Mouse (Mus musculus): ENCODE measurements around the gene Cdk10.
"Not testable (repeated sequence)": the region's sequence is repeated elsewhere in the genome, so short reads cannot be mapped to it uniquely, and the experiment has no call there.

Gene Cdk10

DNA sequence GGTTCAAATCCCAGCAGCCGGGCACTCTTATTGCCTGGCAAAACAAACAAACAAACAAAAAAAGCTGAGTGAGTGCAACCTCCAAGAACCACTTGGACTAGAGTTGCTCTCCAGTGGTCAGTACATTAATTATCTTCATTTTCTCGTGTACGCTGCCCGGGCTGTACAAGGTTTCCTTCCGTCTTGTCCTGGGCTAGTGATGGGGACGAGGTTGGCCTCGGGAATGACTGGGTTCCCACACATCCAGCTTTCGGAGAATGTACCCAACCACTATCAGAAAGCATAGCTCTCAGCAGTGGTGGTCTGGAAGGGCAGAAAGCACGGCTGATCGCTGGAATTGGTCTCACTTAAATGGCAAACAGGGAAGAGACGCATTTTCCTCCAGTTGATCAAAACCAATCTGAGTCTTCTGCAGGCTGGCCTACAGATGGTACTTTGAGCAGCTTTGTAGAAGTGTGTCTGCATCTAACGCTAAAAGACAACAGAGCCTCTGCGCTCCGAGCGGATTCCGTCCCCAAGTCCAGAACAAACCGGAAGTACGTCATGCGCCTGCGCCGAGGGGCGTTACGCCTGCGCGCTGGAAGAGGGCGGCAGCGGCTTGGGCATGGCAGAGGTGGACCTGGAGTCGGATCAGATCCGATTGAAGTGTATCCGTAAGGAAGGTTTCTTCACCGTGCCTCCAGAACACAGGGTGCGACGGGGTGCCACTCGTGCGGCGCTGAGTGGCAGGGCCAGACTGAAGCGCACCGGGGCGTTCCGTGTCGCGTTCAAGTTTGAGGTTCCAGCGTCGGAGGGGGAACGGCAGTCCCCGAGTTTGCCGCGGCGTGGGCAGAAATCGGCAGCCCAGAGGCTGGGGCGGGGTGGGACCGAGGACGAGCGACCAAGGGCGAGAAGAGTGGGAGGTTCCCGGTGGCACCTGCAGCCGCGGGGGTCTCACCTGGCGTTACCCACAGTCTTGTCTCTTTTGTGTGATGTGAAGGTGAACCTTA is at the start of gene Cdk10:
Gene Cdk10, plus strand, starts transcription at position 565 of the 989 bp plus-strand sequence.
- peak; percentile 89 to 90 for DNase-seq (ENCODE audit: low spot score in 2 of 2)

DNA sequence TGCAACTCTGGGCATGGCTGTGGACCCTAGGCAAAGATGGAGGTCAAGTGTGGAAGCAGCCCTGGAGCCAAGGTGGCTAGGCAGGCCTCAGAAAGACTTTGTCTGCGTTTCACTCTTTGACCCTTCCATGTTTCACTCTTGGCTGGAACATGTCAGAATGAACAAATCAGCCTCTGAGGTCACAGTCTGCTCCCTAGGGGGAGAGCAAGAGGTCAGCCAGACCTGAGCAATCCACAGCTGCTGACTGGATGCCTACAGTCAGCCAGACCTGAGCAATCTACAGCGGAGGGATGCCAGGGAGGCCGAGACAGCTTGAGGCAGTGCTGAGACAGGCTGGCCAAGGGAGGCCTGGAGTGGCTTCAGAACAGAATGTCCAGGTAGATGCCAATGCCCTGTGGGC is 43.3 kb upstream of the Cdk10 start:
- DNase-seq (ENCODE audit: low spot score in 2 of 2): no peak

DNA sequence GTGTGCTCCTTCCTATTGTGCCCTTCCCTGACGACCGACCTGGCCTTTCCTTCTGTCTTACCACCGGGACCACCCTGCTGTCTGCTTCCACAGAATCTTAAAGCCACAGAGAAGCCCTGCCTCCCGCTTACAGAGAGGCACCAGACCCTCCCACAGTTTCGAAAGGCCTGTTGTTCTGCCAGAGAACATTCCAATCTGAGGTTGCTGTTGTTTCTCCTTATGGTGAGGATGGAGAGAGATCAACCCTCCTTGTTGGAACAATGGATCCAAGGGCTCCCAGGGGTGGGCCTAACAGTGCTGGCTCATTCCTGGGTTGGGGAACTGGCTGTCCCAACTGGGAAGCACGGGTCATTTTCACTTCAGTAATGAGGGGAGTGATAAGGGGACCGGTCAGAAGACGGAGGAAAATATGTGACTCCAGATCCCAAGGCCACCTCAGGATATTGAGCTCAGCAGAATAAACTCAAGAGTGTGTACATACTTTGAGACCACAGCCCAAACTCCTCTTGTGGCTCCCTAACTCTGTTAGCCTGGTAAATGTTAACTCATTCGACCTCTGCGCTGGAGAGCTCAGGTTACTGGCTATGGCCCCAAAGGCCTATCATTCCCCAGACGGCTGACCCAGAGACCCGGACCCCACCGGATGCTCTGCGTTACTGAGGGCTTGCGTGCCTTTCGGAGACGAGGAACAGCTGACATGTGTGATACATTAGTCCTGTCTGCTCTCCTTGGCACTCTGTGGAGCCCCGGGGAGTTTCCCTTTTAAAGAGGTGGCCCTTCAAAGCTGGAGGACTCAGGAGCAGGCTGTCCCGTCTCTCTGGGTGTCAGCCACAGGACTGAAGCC is 38.9 kb upstream of the Cdk10 start, which contains the start of gene Dpep1:
Gene Dpep1, plus strand, starts transcription at position 677 of the 844 bp plus-strand sequence.
- DNase-seq (ENCODE audit: low spot score in 2 of 2): no peak

DNA sequence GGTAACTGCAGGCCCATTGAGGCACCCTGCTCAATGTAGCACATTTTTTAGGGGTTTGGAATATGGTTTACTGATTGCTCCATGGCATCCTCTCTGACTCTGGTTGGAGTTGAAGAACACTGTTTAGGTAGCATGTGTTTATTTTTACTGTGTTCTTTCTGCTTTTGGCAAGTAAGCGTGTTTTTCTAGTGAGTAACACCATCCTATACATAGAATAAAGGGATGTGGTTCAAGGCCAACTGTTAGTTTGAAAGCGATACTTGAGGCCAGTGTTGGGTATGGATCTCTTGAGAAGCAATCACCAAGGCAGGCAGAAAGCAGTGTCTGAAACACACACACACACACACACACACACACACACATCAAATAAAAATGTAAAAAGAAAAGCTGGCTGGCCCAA is 36.6 kb upstream of the Cdk10 start:
- no peak for DNase-seq (ENCODE audit: low spot score in 2 of 2)

DNA sequence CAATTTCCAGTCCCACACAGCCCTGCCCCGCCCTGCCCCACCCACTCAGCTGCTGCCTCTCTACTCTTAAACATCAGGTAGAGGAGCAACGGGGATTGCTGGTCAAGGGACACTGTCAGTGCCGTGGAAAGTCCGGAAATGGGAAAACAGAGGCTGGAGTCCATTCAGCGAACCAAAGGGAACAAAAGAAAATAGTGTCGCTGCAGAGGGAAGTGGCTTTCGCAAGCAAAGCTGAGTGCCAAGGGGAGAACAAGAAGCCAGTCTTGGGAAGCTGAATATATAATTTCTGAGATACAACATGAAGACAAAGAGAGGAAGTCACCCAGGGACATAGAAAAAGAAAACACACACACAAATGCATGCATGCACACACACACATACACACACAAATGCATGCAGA is 35.8 kb upstream of the Cdk10 start:
- no peak for DNase-seq (ENCODE audit: low spot score in 2 of 2)

DNA sequence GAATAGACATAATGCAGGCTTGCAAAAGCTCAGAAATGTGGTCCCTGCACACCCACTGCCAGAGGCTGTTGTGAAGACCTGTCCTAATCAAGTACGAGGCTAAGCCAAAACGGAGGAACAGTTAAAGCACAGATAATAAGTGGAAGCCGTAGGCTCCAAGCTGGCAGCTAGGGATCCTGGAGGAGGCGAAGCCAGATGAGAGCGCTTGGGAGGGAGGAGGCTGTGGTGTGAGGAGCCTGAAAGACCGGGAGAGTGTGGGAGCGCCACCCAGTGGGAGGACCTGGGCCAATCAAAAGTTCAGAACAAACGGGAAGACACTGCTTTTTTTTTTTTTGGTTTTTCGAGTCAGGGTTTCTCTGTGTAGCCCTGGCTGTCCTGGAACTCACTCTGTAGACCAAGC is 34.0 kb upstream of the Cdk10 start:
- peak; percentile 56 to 76 for DNase-seq (ENCODE audit: low spot score in 2 of 2)

DNA sequence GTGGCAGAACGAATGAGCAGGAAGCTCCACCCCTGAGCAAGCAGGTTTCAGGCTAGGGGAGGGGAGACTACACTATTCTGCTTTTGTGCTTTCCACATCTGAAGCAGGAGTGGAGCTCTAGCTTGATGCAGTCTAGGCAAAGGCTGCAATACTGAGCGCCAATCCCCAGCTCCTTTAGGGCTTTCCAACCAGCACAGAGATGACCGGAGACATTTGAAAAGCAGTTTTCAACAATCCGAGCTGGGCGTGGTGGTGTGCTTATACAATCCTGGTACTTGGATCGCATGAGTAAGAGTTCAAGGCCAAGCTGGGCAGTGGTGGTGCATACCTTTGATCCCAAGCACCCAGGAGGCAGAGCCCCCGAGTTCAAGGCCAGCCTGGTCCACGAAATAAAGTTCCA is 32.7 kb upstream of the Cdk10 start:
- no peak for DNase-seq (ENCODE audit: low spot score in 2 of 2)

DNA sequence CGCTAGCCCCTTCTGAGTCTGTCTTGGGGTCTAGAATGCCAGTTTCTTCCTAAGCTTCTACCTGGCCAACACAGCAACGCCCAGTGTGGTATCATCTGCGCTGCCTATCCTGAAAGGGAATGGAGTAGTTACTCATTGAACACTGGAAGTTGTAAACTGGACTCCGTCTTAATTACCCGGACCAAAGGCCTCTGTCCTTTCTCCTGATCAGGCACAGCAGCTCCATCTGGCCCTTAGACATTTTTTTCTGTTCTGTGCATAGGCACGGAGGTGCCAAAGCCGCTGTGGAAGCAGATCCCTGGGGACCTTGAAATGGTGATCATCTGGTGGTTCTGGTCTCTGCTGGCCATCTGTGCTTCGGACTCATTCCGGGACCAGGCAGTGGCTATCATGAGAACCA is 30.9 kb upstream of the Cdk10 start:
- DNase-seq (ENCODE audit: low spot score in 2 of 2): no peak

DNA sequence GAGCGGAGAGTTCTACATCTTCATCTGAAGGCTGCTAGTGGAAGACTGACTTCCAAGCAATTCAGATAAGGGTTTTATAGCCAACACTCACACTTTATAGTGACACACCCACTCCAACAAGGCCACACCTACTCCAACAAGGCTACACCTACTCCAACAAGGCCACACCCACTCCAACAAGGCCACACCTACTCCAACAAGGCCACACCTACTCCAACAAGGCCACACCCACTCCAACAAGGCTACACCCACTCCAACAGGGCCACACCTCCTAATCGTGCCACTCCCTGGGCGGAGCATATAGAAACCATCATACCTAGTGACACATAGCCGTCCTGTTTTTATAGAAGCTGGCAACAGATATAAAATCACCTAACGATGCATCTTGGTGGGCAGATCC is 27.6 kb upstream of the Cdk10 start:
- not testable (repeated sequence) for DNase-seq (ENCODE audit: low spot score in 2 of 2)

DNA sequence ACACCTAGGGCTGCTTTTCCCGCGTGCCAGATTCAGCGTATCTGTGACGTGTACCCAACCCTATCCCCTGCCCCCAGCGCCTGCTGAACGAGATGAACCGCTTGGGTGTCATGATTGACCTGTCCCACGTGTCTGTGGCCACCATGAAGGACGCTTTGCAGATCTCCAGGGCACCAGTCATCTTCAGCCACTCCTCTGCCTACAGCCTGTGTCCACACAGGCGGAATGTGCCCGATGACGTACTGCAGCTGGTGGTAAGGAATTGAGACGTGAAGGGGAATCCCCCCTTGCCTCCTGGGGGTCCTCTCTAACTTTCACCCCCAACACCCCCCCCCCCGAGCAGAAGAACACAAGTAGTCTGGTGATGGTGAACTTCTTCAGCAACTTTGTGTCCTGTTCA is 24.8 kb upstream of the Cdk10 start:
- DNase-seq (ENCODE audit: low spot score in 2 of 2): no peak

DNA sequence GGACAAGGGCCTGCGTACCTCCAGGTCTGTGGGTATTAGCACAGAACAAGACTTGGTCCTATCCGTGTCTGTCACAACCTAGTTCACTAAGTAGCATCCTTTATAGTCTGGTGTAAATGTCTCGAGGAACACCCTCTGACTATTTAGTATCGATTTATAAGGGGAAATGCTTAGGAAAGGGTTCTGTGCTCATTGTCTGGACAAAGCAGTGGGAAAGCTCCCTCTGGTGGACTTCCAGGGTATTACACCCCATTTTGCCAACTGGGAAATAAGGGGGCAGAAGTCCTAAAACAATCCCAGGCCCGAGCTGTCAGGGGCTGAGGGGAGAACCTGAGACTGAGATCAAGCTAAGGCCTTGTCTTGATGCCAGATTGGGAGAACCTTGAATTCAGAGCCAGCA is 22.4 kb upstream of the Cdk10 start:
- peak; percentile 53 to 60 for DNase-seq (ENCODE audit: low spot score in 2 of 2)

DNA sequence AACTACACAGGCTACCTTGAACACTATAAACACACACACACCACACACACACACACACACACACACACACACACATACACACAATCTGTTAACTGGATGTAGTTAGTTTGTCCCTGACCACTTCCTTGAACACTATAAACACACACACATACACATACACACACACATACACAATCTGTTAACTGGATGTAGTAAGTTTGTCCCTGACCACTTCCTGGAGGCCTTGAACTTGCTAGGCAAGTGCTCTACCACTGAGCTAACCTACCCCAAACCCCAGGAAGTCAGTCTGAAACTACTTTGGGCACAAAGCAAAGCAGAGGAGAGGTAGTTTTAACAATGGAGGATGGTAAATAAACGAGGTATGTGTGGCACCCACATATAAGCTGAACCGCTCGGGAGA is 21.1 kb upstream of the Cdk10 start:
- DNase-seq (ENCODE audit: low spot score in 2 of 2): no peak

DNA sequence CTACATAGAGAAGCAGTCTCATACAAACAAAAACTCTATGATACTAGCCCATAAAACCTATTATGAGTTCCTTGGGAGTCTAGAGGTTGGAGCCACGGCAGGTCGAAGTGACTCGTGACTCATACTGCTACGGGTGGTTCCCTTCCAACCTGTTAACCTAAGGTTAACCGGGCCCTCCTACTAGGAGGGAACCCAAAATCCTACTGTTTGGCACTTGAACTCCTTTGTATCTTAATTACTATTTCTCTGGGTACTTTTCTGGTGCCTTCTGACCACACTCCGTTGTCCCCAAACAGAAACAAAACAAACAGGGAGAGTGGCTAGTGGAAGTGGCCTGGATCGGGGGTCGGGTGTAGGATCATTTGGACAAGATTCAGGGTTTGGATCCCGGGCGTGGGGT is 12.8 kb upstream of the Cdk10 start:
- DNase-seq (ENCODE audit: low spot score in 2 of 2): no peak

DNA sequence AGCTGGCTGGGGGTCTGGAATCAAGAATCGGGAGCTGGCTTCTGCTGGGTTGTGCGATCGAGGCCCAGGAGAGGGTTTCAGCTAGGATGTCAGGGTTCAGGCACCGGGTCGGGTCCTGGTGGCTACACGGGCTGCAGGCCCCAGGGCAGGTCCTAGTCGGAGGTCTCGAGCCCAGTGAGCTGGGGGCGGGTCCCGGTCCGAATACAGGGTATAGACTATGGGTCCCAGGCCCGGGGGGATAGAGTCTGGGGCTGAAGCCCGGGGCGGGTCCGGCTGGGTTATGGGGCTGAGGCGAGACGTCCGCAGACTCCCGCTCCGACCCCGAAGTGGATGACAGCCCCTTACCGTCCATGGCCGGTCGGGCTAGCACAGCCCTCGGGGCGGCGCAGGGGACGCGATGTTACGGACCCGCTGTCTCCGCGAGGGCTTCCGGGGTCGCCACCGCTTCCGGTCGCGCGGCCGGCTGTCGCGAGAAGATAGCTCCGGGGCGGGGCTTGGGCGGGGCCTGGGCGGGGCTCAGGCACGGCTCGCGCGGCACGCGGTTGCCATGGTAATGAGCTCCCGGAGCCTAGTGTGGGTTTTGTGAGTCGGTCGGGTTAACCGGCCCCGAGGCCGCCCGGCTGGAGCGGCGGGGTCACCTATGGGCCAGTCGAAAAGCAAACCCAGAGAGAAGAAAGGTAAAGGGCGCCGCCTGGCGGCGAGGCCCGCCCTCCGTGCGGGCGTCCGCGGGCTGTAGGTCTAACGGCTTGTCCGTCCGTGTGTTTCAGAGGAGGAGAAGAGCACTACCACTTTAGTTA is 12.1 kb upstream of the Cdk10 start, which contains the start of the genes Chmp1a and Spata33:
Gene Chmp1a, minus strand, starts transcription at position 443 of the 797 bp plus-strand sequence.
Gene Spata33, plus strand, starts transcription at position 512 of the 797 bp plus-strand sequence.
- peak; percentile 72 for DNase-seq (ENCODE audit: low spot score in 2 of 2)

DNA sequence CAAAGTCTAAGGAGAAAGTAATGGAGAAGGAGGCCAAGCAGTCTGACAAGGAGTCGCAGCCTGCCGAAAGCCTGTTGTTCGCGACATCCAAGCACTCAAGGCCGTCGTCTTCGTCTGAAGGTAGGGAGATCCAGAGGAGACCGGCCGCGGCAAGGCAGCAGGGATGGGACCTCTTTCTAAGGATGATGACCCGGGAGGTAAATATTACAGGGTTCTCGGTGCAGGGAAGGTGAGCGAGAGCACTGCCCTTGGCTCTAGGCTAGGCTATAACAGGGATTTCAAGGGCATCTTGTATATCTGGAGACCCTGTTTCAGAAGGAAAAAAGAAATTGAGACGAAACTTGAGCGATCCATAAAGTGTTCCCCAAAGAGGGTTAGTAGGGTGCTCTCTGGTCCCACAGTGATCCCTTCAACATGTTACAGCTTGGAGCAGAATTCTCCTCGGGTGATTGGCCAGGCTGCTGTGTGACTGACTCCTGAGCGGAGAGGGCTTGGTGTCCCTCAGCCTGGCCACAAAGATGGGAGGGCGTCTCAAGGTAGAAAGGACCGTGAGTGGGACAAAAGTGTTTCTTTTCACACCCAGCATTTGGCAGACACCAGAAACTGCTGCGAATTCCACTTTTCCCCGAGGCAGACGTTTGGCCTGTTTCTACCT is 11.4 kb upstream of the Cdk10 start:
- DNase-seq (ENCODE audit: low spot score in 2 of 2): no peak

DNA sequence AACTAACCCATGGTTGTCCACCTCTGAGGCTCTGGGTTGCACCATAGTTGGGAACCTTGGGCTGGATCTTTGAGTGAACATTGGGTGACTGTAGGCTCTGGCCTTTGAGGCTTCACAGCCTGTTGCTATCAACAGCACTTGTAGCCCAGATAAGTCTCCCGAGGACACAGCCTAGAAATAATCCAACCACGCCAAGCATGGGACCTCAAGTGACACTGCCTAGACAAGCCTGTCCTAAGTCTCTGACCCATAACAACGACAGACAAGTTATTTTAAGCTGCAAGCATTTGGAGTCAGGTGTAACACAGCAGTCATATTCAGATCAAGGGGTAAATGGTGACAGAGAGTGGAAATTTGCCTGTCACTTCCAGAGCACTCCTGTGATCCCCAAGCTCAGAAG is 9.2 kb upstream of the Cdk10 start:
- no peak for DNase-seq (ENCODE audit: low spot score in 2 of 2)

DNA sequence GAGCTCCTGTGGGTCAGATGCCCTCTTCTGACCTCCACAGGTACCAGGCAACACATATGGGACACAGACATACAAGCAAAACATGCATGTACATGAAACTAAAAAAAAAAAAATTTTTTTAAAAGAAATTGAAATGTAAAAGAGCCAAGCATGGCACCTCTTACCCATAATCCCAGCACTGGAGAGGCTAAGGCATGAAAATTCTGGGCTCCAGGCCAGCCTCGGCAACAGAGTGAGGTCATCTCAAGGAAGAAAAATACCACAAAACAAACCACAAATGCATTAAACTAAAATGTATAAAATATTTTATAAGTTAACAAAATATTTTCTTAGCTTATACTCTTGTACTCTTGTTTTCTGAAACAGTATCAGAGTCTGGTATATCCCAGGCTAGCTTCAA is 3.7 kb upstream of the Cdk10 start:
- no peak for DNase-seq (ENCODE audit: low spot score in 2 of 2)

DNA sequence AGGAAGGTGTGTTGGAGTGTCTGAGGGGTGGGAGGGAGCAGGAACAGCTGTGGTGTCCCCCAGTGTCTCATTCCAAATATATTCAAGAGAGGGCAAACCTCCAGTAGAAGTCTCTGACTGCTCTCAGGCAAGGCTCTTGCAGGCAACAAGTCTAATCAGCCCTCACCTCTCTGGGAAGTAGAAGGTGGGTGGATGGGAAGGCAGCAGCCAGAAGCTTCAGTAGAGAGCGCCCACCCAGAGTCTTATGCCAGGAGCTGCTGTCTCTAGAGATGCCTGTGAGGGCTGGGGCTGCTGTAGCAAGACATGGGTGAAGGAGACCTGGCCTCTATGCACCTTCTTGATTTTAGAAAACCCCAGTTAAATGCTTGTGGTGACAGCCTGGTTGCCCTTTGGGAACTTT is 3.8 kb downstream of the Cdk10 start:
- no peak for DNase-seq (ENCODE audit: low spot score in 2 of 2)

DNA sequence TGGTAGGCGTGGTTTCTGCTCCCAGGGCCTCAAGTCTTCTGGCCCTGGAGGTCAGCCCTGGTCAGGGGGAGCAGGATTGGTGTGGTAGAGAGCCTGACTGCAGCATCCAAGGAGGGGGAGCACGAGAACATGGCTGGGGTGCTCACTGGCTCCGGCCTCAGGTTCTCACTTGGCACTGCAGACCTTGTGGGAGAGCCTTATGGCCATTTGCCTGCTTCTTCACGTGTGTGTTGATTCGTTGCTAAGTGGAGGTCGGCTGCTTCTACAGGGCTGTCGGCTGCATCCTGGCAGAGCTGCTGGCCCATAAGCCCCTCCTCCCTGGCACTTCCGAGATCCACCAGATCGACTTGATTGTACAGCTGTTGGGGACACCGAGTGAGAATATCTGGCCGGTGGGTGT is 5.7 kb downstream of the Cdk10 start:
- not testable (repeated sequence) for DNase-seq (ENCODE audit: low spot score in 2 of 2)

DNA sequence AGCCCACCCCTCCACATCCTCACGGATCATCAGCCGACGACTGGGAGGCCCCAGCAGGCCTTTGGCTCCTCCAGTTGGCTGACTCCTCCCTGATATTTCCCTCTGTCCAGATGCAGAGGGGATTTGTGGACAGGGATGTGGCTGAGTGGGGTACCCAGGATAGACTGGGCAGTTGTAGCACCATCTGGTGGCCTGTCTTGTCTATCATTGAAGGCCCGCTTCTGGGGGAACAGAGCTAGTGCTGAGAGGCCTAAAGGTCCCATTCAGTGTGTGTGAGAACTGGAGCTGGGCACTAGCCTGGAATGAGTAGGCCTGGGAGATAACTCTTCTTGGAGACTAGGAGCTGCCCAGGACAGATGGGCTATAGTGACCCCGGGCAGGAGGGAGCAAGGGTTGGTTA is 7.1 kb downstream of the Cdk10 start:
- DNase-seq (ENCODE audit: low spot score in 2 of 2): no peak

DNA sequence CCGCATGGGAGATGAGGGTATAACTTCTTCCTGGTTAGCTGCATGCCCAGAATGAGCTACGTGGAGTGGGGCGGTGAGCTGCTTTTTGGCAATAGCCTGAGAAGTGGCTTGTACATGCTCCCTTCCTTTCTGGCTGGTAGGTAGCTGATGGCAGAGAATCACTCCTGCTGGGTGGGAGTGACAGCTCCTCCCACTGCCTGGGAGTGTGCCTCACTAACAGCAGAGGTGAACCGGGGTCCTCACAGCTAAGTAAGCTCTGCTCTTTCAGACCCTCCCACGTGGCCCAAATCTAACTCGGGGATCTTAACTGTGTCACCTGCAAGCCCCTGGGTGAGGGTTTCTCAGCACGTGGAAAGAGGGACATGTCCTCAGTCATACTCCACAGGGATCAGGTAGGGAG is 7.9 kb downstream of the Cdk10 start:
- no peak for DNase-seq (ENCODE audit: low spot score in 2 of 2)
